Mouse (Mus musculus): Measurements from ENCODE around the gene Elf2. TPM values are rescaled to one million over a fixed set of nuclear protein-coding genes. Genes with fewer than 3 reads are reported as not detected.
A peak's percentile ranks its signal among the peaks of the same experiment; 100 is the strongest.

The Elf2 gene
- total and polyA plus RNA-seq, 3 experiments = 31.2 to 41.2 (median 32.2) TPM

DNA sequence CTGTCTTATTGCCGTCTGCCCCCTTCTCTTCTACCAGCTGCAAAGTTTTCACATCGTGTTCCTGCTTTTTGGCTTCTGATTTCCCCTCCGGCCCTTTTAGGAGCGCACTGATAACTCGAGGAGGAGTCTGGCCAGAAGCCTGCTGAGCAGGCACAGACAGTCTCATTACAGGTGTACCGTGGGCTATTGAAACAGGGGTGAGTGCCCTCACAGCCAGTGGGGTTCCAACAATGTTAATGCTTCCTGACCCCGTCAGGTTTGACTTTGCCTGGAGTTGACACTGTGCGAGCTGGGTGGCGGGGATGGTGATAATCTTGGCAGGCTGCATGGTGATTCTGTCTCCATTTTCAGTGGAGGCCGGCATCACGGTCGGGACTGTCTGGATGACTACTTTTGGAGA, 84.0 kb downstream of the Elf2 start:
- Histone ChIP-seq H3K27ac (ENCODE audit: insufficient read depth, low read depth) (no peak overlapping the region; the same call in 1 of the 2 replicates), H3K4me1 (ENCODE audit: control insufficient read depth in 1 of 2, insufficient read depth in 2 of 2) (peaks cover 2 to 30% of the 10 kb centered on the region in 2 experiments; a peak in 3 of 4 replicates), H3K79me2 (replicated peaks; ENCODE audit: control insufficient read depth, extremely low read depth, insufficient read depth, poor library complexity, severe bottlenecking) (peaks cover 4% of the 10 kb centered on the region), H3K9me3 (replicated peaks; ENCODE audit: low read length) (no peaks in the 10 kb centered on the region), H3K36me3 (replicated peaks in 1 of 2; ENCODE audit: control insufficient read depth in 1 of 2, insufficient read depth in 1 of 2, low read length in 1 of 2) (peaks cover 71 to 92% of the 10 kb centered on the region in 2 experiments), H3K9ac (ENCODE audit: insufficient read depth, low read depth) (no peak overlapping the region), H3K4me3 (replicated peaks in 1 of 3; ENCODE audit: low read depth in 2 of 3, low read length in 2 of 3, poor library complexity in 1 of 3) (no peak overlapping the region), H3K4me2 (ENCODE audit: insufficient read depth, low read depth, poor library complexity, severe bottlenecking) (no peak overlapping the region), H3K27me3 (replicated peaks) (no peaks in the 10 kb centered on the region)
- no peak for DNase-seq (ENCODE audit: extremely low read depth)
- dilution Hi-C loops (cut with MboI; ENCODE audit: extremely low pct_ligation_motif_present, extremely low pct_unique_long_range_greater_than_20kb, low sequenced_read_pairs) = no loop called here
- in situ Hi-C loops (cut with MboI; ENCODE audit: low pct_ligation_motif_present, low pct_unique_long_range_greater_than_20kb, low sequenced_read_pairs) = no loop called here
- TF ChIP-seq POLR2A (IDR thresholded peaks at IDR 0.05; ENCODE audit: low read depth, low read length) (no peak), CHD1 (IDR thresholded peaks at IDR 0.05; ENCODE audit: low read depth, low read length) (no peak), CTCF (conservative IDR thresholded peaks at IDR 0.05 in 1 of 2, IDR thresholded peaks at IDR 0.05 in 1 of 2; ENCODE audit: low read depth in 2 of 2, low read length in 2 of 2) (no peak), TBP (conservative IDR thresholded peaks at IDR 0.05; ENCODE audit: low read depth, low read length) (no peak), ELF1 (IDR thresholded peaks at IDR 0.05; ENCODE audit: low read depth, low read length) (no peak), BHLHE40 (IDR thresholded peaks at IDR 0.05; ENCODE audit: low read depth, low read length) (no peak), GABPA (IDR thresholded peaks at IDR 0.05; ENCODE audit: insufficient replicate concordance, low read depth, low read length) (no peak), RAD21 (IDR thresholded peaks at IDR 0.05; ENCODE audit: low read depth, low read length) (no peak), HCFC1 (IDR thresholded peaks at IDR 0.05; ENCODE audit: low read depth, low read length) (no peak), USF1 (IDR thresholded peaks at IDR 0.05; ENCODE audit: low read depth, low read length) (no peak), MAX (IDR thresholded peaks at IDR 0.05; ENCODE audit: low read length) (no peak), RCOR1 (conservative IDR thresholded peaks at IDR 0.05; ENCODE audit: low read depth, low read length) (no peak), MXI1 (IDR thresholded peaks at IDR 0.05; ENCODE audit: low read depth, low read length) (no peak)

- dilution Hi-C loops (cut with MboI; ENCODE audit: extremely low pct_ligation_motif_present, extremely low pct_unique_long_range_greater_than_20kb, low sequenced_read_pairs) = no loop called here
- H3K4me2 ChIP-seq (ENCODE audit: insufficient read depth, low read depth, poor library complexity, severe bottlenecking) = no peak overlapping the region
- peak; percentile 37 for DNase-seq (ENCODE audit: extremely low read depth)
- no peak overlapping the region for H3K9ac ChIP-seq (ENCODE audit: insufficient read depth, low read depth)
- H3K27ac ChIP-seq (ENCODE audit: insufficient read depth, low read depth) = peak overlapping the region; percentile 12; the same call in 1 of the 2 replicates
- H3K27me3 ChIP-seq (replicated peaks) = no peaks in the 10 kb centered on the region
- peaks cover 2 to 31% of the 10 kb centered on the region in 2 experiments; a peak in 3 of 4 replicates for H3K4me1 ChIP-seq (ENCODE audit: control insufficient read depth in 1 of 2, insufficient read depth in 2 of 2)
- no peak overlapping the region for H3K4me3 ChIP-seq (replicated peaks in 1 of 3; ENCODE audit: low read depth in 2 of 3, low read length in 2 of 3, poor library complexity in 1 of 3)
- peaks cover 2% of the 10 kb centered on the region; the same call in 1 of the 2 replicates for H3K79me2 ChIP-seq (replicated peaks; ENCODE audit: control insufficient read depth, extremely low read depth, insufficient read depth, poor library complexity, severe bottlenecking)
- in situ Hi-C loops (cut with MboI; ENCODE audit: low pct_ligation_motif_present, low pct_unique_long_range_greater_than_20kb, low sequenced_read_pairs) = no loop called here
- peaks cover 69 to 92% of the 10 kb centered on the region in 2 experiments for H3K36me3 ChIP-seq (replicated peaks in 1 of 2; ENCODE audit: control insufficient read depth in 1 of 2, insufficient read depth in 1 of 2, low read length in 1 of 2)
- TF ChIP-seq IRF4 (IDR thresholded peaks at IDR 0.05; ENCODE audit: low read depth, low read length) = peak; percentile 56
- TF ChIP-seq EP300 (IDR thresholded peaks at IDR 0.05; ENCODE audit: low read length) = 0 out of 2 replicates have a peak, but pooled peaks have one; percentile 26
- TF ChIP-seq MYC (IDR thresholded peaks at IDR 0.05; ENCODE audit: low read depth, low read length) = no peak
- TF ChIP-seq MEF2A (IDR thresholded peaks at IDR 0.05; ENCODE audit: borderline replicate concordance, low read depth, low read length) = 0 out of 2 replicates have a peak, but pooled peaks have one; percentile 44
- peak; percentile 91 for TF ChIP-seq BHLHE40 (IDR thresholded peaks at IDR 0.05; ENCODE audit: low read depth, low read length)
- TF ChIP-seq CTCF (conservative IDR thresholded peaks at IDR 0.05 in 1 of 2, IDR thresholded peaks at IDR 0.05 in 1 of 2; ENCODE audit: low read depth in 2 of 2, low read length in 2 of 2) = no peak
- no peaks in the 10 kb centered on the region for H3K9me3 ChIP-seq (replicated peaks; ENCODE audit: low read length)
These were observed 85.7 kb downstream of the Elf2 start for GRCm38 (mm10) chr3:51254784-51255183.
